Mouse (Mus musculus) bone marrow macrophage, adult 2 months (primary cell): Measurements from ENCODE around the gene Rfc2.

Experiments used
- CTCF ChIP-seq: IDR thresholded peaks from 2 replicates; pipeline ENCODE4 v1.5.1; 2012; ENCODE audit warnings: low read depth, mild to moderate bottlenecking, low read length, moderate library complexity
- POLR2A ChIP-seq: IDR thresholded peaks from 2 replicates; pipeline ENCODE4 v1.6.1; 2012; ENCODE audit warnings: mild to moderate bottlenecking, low read depth, low read length, borderline replicate concordance

DNA sequence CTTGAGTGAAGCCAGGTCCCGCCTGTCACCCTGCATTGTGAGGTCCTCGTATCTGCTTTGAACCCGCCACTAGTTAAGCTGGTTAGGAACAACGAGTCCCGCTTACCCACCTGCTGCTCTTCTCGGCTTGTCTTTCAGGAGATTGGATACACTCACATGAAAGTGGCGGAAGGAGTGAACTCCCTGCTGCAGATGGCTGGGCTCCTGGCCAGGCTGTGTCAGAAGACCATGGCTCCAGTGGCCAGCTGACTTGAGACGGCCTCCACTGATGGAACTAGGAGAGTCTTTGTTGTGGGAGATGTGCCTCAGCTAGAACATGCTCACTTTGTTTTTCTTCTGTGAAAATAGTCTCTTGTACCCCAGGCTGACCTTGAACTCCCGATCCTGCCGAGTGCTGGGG lies 16.5 kb downstream of the Rfc2 start:
- TF ChIP-seq POLR2A (no peak), CTCF (no peak)
